Mouse (Mus musculus) spleen, adult 2 months (tissue): ENCODE results near the gene Zbtb42.

ENCODE experiments used
- CTCF ChIP-seq: fragments of 200-500 bp; IDR thresholded peaks from 2 replicates; pipeline ENCODE4 v1.5.1; 2011; ENCODE audit warnings: mild to moderate bottlenecking, inconsistent platforms; ENCODE audit not compliant: insufficient read depth, insufficient read length, insufficient replicate concordance; ENCODE audit errors: extremely low read depth
- POLR2A ChIP-seq: fragments of 200-500 bp; IDR thresholded peaks from 2 replicates; pipeline ENCODE4 v1.6.1; 2011; ENCODE audit warnings: low read depth, low read length, inconsistent platforms

DNA sequence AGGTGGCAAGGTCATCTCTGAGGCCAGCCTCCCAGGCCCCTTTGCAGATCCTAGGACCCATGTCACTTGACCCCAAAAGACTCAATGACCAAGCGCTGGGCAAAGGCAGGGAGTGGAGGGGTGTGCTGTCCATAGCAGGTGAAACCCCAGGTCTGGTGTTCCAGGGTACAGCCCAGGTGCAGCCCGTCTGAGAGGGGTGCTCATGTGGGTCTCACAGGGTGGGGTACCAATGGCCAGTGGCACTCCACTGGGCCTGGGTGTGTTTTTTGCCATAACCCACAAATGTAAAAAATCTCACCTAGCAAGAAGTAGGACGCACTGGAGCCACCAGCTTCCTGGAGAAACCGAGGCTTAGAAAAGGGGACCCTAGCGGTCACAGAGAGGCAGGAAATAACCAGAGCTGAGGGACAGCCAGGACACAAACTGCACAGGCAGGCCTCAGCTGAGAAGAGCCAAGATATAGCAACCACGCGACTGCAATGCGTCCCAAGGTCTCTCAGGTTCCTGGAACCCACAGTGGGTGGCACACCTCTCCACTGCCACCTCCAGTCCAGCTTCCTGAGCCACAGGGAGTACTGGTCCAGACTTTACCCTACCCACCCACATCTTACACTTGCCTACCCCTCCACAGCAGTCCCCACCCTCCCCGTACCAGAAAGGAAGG lies 12.6 kb upstream of the Zbtb42 start:
- TF ChIP-seq CTCF, result no peak
- no peak for TF ChIP-seq POLR2A
